Mouse (Mus musculus) liver, postnatal 0 days (tissue): ENCODE data around the gene Fnbp4.

Experiments used
- CTCF ChIP-seq: sonication (generic); IDR thresholded peaks from 2 replicates; pipeline ENCODE4 v1.5.1; 2016; ENCODE audit warnings: antibody characterized with exemption, low read depth
- EP300 ChIP-seq: IDR thresholded peaks from 2 replicates; pipeline ENCODE4 v1.6.1; 2016; ENCODE audit warnings: antibody characterized with exemption, low read depth, mild to moderate bottlenecking

- TF ChIP-seq CTCF (no peak), EP300 (no peak)
Measured at GRCm38 (mm10) chr2:90815266-90815665, 70.1 kb downstream of the Fnbp4 start.
